Mouse (Mus musculus): ENCODE data around the gene Faf1. TPM values are rescaled to one million over a fixed set of nuclear protein-coding genes. Genes with fewer than 3 reads are reported as not detected.
A peak's percentile ranks its signal among the peaks of the same experiment; 100 is the strongest.

The Faf1 gene
- total RNA-seq (2012; rRNA removed) (34.9 and 35.8 TPM in 2 replicates), total RNA-seq (2014; rRNA removed) (52.8 and 65.5 TPM in 2 replicates), polyA plus RNA-seq (2012; ENCODE audit: insufficient read length, low read depth) (38.2 and 38.4 TPM in 2 replicates)

- Histone ChIP-seq H3K4me1 (ENCODE audit: control insufficient read depth in 1 of 2, insufficient read depth in 2 of 2) (peaks cover 0 to 26% of the 10 kb centered on the region in 2 experiments; a peak in 2 of 4 replicates), H3K4me2 (ENCODE audit: insufficient read depth, low read depth, poor library complexity, severe bottlenecking) (peak within 1 kb of the TSS; percentile 80), H3K79me2 (replicated peaks; ENCODE audit: control insufficient read depth, extremely low read depth, insufficient read depth, poor library complexity, severe bottlenecking) (peaks cover 21% of the 10 kb centered on the region), H3K9ac (ENCODE audit: insufficient read depth, low read depth) (peak within 1 kb of the TSS; percentile 82), H3K4me3 (replicated peaks in 1 of 3; ENCODE audit: low read depth in 2 of 3, low read length in 2 of 3, poor library complexity in 1 of 3) (peak within 1 kb of the TSS; percentile 68 to 92 (median 86)), H3K27me3 (replicated peaks) (no peaks in the 10 kb centered on the region), H3K36me3 (replicated peaks in 1 of 2; ENCODE audit: control insufficient read depth in 1 of 2, insufficient read depth in 1 of 2, low read length in 1 of 2) (peaks cover 0 to 5% of the 10 kb centered on the region in 2 experiments), H3K9me3 (replicated peaks; ENCODE audit: low read length) (no peaks in the 10 kb centered on the region), H3K27ac (ENCODE audit: insufficient read depth, low read depth) (peak within 1 kb of the TSS; percentile 65)
- dilution Hi-C loops (cut with MboI; ENCODE audit: extremely low pct_ligation_motif_present, extremely low pct_unique_long_range_greater_than_20kb, low sequenced_read_pairs) (no loop called here), in situ Hi-C loops (cut with MboI; ENCODE audit: low pct_ligation_motif_present, low pct_unique_long_range_greater_than_20kb, low sequenced_read_pairs) (no loop called here)
- DNase-seq (ENCODE audit: extremely low read depth): peak; percentile 96
- peak; percentile 100 for TF ChIP-seq USF1 (IDR thresholded peaks at IDR 0.05; ENCODE audit: low read depth, low read length)
- TF ChIP-seq CTCF (conservative IDR thresholded peaks at IDR 0.05 in 1 of 2, IDR thresholded peaks at IDR 0.05 in 1 of 2; ENCODE audit: low read depth in 2 of 2, low read length in 2 of 2): peak in 1 of 2 experiments; percentile 41; a peak in 2 of 4 replicates
- no peak for TF ChIP-seq RAD21 (IDR thresholded peaks at IDR 0.05; ENCODE audit: low read depth, low read length)
- peak; percentile 97 for TF ChIP-seq BHLHE40 (IDR thresholded peaks at IDR 0.05; ENCODE audit: low read depth, low read length)
- TF ChIP-seq ZNF384 (IDR thresholded peaks at IDR 0.05; ENCODE audit: low read depth, low read length): 0 out of 2 replicates have a peak, but pooled peaks have one; percentile 17
- peak; percentile 96 for TF ChIP-seq SIN3A (IDR thresholded peaks at IDR 0.05; ENCODE audit: low read length)
- peak; percentile 85 for TF ChIP-seq POLR2A (IDR thresholded peaks at IDR 0.05; ENCODE audit: low read depth, low read length)
- TF ChIP-seq MAX (IDR thresholded peaks at IDR 0.05; ENCODE audit: low read length): peak; percentile 97
- TF ChIP-seq GABPA (IDR thresholded peaks at IDR 0.05; ENCODE audit: insufficient replicate concordance, low read depth, low read length): peak; percentile 52; the same call in 1 of the 2 replicates
- TF ChIP-seq NRF1 (IDR thresholded peaks at IDR 0.05; ENCODE audit: low read depth, low read length): peak; percentile 55
- TF ChIP-seq TBP (conservative IDR thresholded peaks at IDR 0.05; ENCODE audit: low read depth, low read length): 0 out of 2 replicates have a peak, but pooled peaks have one; percentile 49
- no peak for TF ChIP-seq JUND (conservative IDR thresholded peaks at IDR 0.05; ENCODE audit: low read depth, low read length)
- TF ChIP-seq UBTF (IDR thresholded peaks at IDR 0.05; ENCODE audit: low read depth, low read length): peak; percentile 93
- peak; percentile 97 for TF ChIP-seq USF2 (conservative IDR thresholded peaks at IDR 0.05; ENCODE audit: low read depth, low read length)
- TF ChIP-seq SMC3 (IDR thresholded peaks at IDR 0.05; ENCODE audit: low read depth, low read length): no peak
- peak; percentile 44; the same call in 1 of the 2 replicates for TF ChIP-seq CHD2 (IDR thresholded peaks at IDR 0.05; ENCODE audit: low read length)
- peak; percentile 77 for TF ChIP-seq MYC (IDR thresholded peaks at IDR 0.05; ENCODE audit: low read depth, low read length)
- peak; percentile 71; the same call in 1 of the 2 replicates for TF ChIP-seq RCOR1 (conservative IDR thresholded peaks at IDR 0.05; ENCODE audit: low read depth, low read length)
- TF ChIP-seq E2F4 (IDR thresholded peaks at IDR 0.05; ENCODE audit: insufficient replicate concordance, low read depth, low read length): peak; percentile 82; the same call in 1 of the 2 replicates
- no peak; the same call in 1 of the 2 replicates for TF ChIP-seq ETS1 (conservative IDR thresholded peaks at IDR 0.05; ENCODE audit: low read depth, low read length)
- TF ChIP-seq MAFK (IDR thresholded peaks at IDR 0.05; ENCODE audit: insufficient replicate concordance, low read length): peak; percentile 56; the same call in 1 of the 2 replicates
- peak; percentile 96 for TF ChIP-seq HCFC1 (IDR thresholded peaks at IDR 0.05; ENCODE audit: low read depth, low read length)
- peak; percentile 92 for TF ChIP-seq TCF12 (IDR thresholded peaks at IDR 0.05; ENCODE audit: low read depth, low read length)
- TF ChIP-seq MAZ (IDR thresholded peaks at IDR 0.05; ENCODE audit: low read depth, low read length): peak; percentile 98
- TF ChIP-seq MEF2A (IDR thresholded peaks at IDR 0.05; ENCODE audit: borderline replicate concordance, low read depth, low read length): peak; percentile 80; the same call in 1 of the 2 replicates
- no peak for TF ChIP-seq PAX5 (IDR thresholded peaks at IDR 0.05; ENCODE audit: low read length)
- TF ChIP-seq NELFE (IDR thresholded peaks at IDR 0.05; ENCODE audit: low read depth, low read length): peak; percentile 96
- no peak for TF ChIP-seq ZKSCAN1 (IDR thresholded peaks at IDR 0.05; ENCODE audit: borderline replicate concordance, low read depth, low read length)
- TF ChIP-seq EP300 (IDR thresholded peaks at IDR 0.05; ENCODE audit: low read length): peak; percentile 45; the same call in 1 of the 2 replicates
- no peak; the same call in 1 of the 2 replicates for TF ChIP-seq POLR2AphosphoS2 (IDR thresholded peaks at IDR 0.05; ENCODE audit: low read depth, low read length)
- peak; percentile 91 for TF ChIP-seq ZMIZ1 (IDR thresholded peaks at IDR 0.05; ENCODE audit: low read depth, low read length)
- TF ChIP-seq JUN (IDR thresholded peaks at IDR 0.05; ENCODE audit: insufficient read depth, low read depth, low read length): 0 out of 2 replicates have a peak, but pooled peaks have one; percentile 9
- no peak for TF ChIP-seq ZC3H11A (IDR thresholded peaks at IDR 0.05; ENCODE audit: low read depth, low read length)
- TF ChIP-seq IRF4 (IDR thresholded peaks at IDR 0.05; ENCODE audit: low read depth, low read length): peak; percentile 63
- TF ChIP-seq CHD1 (IDR thresholded peaks at IDR 0.05; ENCODE audit: low read depth, low read length): no peak
- TF ChIP-seq KAT2A (IDR thresholded peaks at IDR 0.05; ENCODE audit: insufficient replicate concordance, low read length): peak; percentile 94; the same call in 1 of the 2 replicates
These were observed at the start of gene Faf1 for GRCm38 (mm10) chr4:109676218-109677215. TSS of gene Faf1 (plus strand) at chr4:109676588.
